Mouse (Mus musculus) lung, embryonic 15.5 days (tissue): ENCODE measurements around the gene Prune2. TPM values are rescaled to one million over a fixed set of nuclear protein-coding genes. Genes with fewer than 3 reads are reported as not detected.
"Not testable (repeated sequence)": the region's sequence is repeated elsewhere in the genome, so short reads cannot be mapped to it uniquely, and the experiment has no call there.

Experiments used
- ATAC-seq: fragments of 200-750 bp; cut with Nextera tagmentation; 2 replicates; pipeline ENCODE4 v1.8.0; 2017; ENCODE audit warnings: moderate number of reproducible peaks, borderline replicate concordance; ENCODE audit not compliant: low FRiP score, low TSS enrichment; ENCODE audit errors: extremely low read depth
- H3K27ac ChIP-seq: fragments of 300-500 bp; sonication (generic); 2 replicates; pipeline ENCODE4 v1.5.1; 2015; ENCODE audit warnings: moderate library complexity, mild to moderate bottlenecking, inconsistent platforms
- H3K27me3 ChIP-seq: fragments of 300-500 bp; sonication (generic); 2 replicates; pipeline ENCODE4 v1.6.1; 2015; ENCODE audit warnings: inconsistent platforms
- H3K36me3 ChIP-seq: fragments of 300-500 bp; sonication (generic); 2 replicates; pipeline ENCODE4 v1.6.1; 2015; ENCODE audit warnings: inconsistent platforms
- H3K4me1 ChIP-seq: fragments of 300-500 bp; sonication (generic); 2 replicates; pipeline ENCODE4 v1.6.1; 2015; ENCODE audit warnings: inconsistent platforms
- H3K4me2 ChIP-seq: fragments of 300-500 bp; sonication (generic); 2 replicates; pipeline ENCODE4 v1.6.1; 2015; ENCODE audit warnings: inconsistent platforms, mild to moderate bottlenecking, moderate library complexity
- H3K4me3 ChIP-seq: fragments of 300-500 bp; sonication (generic); 2 replicates; pipeline ENCODE4 v1.5.1; 2015; ENCODE audit warnings: mild to moderate bottlenecking, inconsistent platforms
- H3K9ac ChIP-seq: fragments of 300-500 bp; sonication (generic); 2 replicates; pipeline ENCODE4 v1.6.1; 2015; ENCODE audit warnings: inconsistent platforms
- H3K9me3 ChIP-seq: fragments of 300-500 bp; sonication (generic); 2 replicates; pipeline ENCODE4 v1.6.1; 2016; ENCODE audit warnings: inconsistent platforms
- WGBS: fragments of 180-500 bp; shearing (Covaris S2); methylation state at CpG from one replicate; pipeline ENCODE4 v1.1.7; 2015; 5-methylcytosine and 5-hydroxymethylcytosine counted together
- polyA plus RNA-seq: library from polyadenylated mRNA; unstranded; fragments of >200 nt; fragmentation: Nextera tagmentation; extraction: Ambion mirVana; gene quantifications from 2 replicates; pipeline ENCODE4 v1.2.1, GENCODE M21; 2015

Prune2 gene
- polyA plus RNA-seq, 1 experiment from 2014 or later: 1.3 TPM

GRCm38 (mm10) chr19:17163511-17163953 lies 207.6 kb downstream of the Prune2 start:
- Histone ChIP-seq H3K9ac (no peak overlapping the region), H3K27ac (no peak overlapping the region), H3K36me3 (no peaks in the 10 kb centered on the region), H3K4me2 (peak overlapping the region; percentile 42), H3K9me3 (no peaks in the 10 kb centered on the region), H3K4me1 (peaks cover 7% of the 10 kb centered on the region; the same call in 1 of the 2 replicates), H3K4me3 (no peak overlapping the region), H3K27me3 (no peaks in the 10 kb centered on the region)
- WGBS: 13% methylated on average over 13 of the region's 13 CpGs
- peak; percentile 59; the same call in 1 of the 2 replicates for ATAC-seq

DNA sequence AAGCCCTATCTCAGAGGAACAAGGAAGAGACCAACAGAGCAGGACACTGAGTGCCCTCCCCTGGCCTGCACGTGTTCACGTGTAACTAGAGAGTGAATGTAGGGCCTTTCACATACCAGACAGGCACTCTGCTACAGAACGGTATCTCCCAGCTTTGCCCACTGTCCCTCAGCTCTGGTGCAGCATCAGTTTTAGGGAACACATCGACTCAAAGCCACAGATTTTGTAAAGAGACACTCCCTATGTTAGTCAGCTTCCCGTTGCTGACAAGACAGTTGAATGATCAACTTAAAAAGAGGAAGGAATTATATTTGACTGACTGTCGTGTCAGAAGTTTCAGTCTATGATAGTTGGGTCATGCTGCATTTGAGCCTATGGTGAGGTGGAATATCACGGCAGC lies 210.4 kb downstream of the Prune2 start:
- H3K4me1 ChIP-seq: peaks cover 3% of the 10 kb centered on the region; the same call in 1 of the 2 replicates
- no peak for ATAC-seq
- no peak overlapping the region for H3K4me2 ChIP-seq
- no peaks in the 10 kb centered on the region for H3K36me3 ChIP-seq
- H3K9me3 ChIP-seq: no peaks in the 10 kb centered on the region
- H3K4me3 ChIP-seq: no peak overlapping the region
- 71% methylated on average over 7 of the region's 7 CpGs for WGBS
- H3K9ac ChIP-seq: no peak overlapping the region
- H3K27ac ChIP-seq: no peak overlapping the region
- no peaks in the 10 kb centered on the region for H3K27me3 ChIP-seq

DNA sequence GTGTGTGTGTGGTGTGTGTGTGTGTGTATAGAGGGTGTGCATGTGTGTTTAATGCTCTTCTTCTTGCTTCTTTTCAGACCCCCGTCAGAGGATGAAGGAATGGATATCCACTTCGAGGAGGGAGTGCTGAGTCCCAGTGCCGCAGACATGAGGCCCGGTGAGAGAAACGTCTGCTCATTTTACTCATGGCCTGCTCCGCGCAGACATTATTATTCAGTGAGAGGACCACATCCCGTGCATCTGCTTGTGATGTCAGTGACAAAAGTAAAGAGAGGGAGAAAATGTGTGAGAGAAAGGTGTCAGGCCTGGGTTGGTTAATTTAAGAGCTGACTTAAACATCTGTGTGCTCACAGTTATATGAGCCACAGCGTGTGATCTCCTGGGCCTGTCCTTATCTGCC lies 212.3 kb downstream of the Prune2 start:
- Histone ChIP-seq H3K9me3 (no peaks in the 10 kb centered on the region), H3K4me3 (no peak overlapping the region), H3K27me3 (no peaks in the 10 kb centered on the region), H3K4me1 (peaks cover 3% of the 10 kb centered on the region; the same call in 1 of the 2 replicates), H3K27ac (no peak overlapping the region), H3K36me3 (no peaks in the 10 kb centered on the region), H3K9ac (no peak overlapping the region), H3K4me2 (no peak overlapping the region)
- WGBS: 69% methylated on average over 9 of the region's 9 CpGs
- ATAC-seq: no peak

- no peaks in the 10 kb centered on the region for H3K27me3 ChIP-seq
- WGBS: 74% methylated on average over 10 of the region's 10 CpGs
- no peak overlapping the region for H3K9ac ChIP-seq
- H3K4me2 ChIP-seq: no peak overlapping the region
- H3K9me3 ChIP-seq: no peaks in the 10 kb centered on the region
- H3K4me1 ChIP-seq: no peaks in the 10 kb centered on the region
- no peaks in the 10 kb centered on the region for H3K36me3 ChIP-seq
- no peak for ATAC-seq
- H3K27ac ChIP-seq: no peak overlapping the region
- no peak overlapping the region for H3K4me3 ChIP-seq
These were observed 213.8 kb downstream of the Prune2 start for GRCm38 (mm10) chr19:17169746-17170145.

GRCm38 (mm10) chr19:17174501-17174900 lies 218.6 kb downstream of the Prune2 start:
- H3K27ac ChIP-seq, H3K4me3 ChIP-seq, H3K4me1 ChIP-seq, H3K36me3 ChIP-seq, H3K4me2 ChIP-seq, H3K9me3 ChIP-seq, H3K27me3 ChIP-seq, H3K9ac ChIP-seq, ATAC-seq: not testable (repeated sequence)
- 81% methylated on average over 2 of the region's 2 CpGs for WGBS

GRCm38 (mm10) chr19:17180506-17180905 lies 224.6 kb downstream of the Prune2 start:
- Histone ChIP-seq H3K4me3 (no peak overlapping the region), H3K36me3 (no peaks in the 10 kb centered on the region), H3K4me1 (no peaks in the 10 kb centered on the region), H3K9ac (no peak overlapping the region), H3K27me3 (no peaks in the 10 kb centered on the region), H3K4me2 (no peak overlapping the region), H3K9me3 (no peaks in the 10 kb centered on the region), H3K27ac (no peak overlapping the region)
- 36% methylated on average over 4 of the region's 4 CpGs for WGBS
- no peak for ATAC-seq

DNA sequence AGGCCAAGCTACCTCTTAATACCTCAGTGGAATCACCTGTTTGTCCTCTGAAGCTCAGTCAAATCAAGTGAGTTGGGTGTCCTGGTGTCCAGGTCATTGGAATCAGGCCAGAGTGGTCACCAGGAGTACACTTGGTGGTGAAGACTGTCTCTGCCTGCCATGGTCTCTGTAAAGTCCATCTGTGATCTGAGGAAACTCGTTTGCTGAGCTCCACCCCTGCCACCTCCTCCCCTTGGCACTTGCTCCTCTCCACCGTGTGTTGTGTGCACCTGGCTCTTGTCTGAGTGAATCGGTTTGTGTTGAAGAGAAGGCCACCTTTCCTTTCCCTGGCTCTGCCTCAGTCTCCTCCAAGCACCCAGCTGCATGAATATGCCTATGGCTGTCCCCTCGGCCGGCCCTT lies 238.8 kb downstream of the Prune2 start:
- no peak overlapping the region for H3K4me2 ChIP-seq
- H3K9ac ChIP-seq: no peak overlapping the region
- WGBS: 72% methylated on average over 5 of the region's 5 CpGs
- no peaks in the 10 kb centered on the region for H3K36me3 ChIP-seq
- no peaks in the 10 kb centered on the region for H3K4me1 ChIP-seq
- no peak overlapping the region for H3K4me3 ChIP-seq
- ATAC-seq: no peak
- no peaks in the 10 kb centered on the region for H3K9me3 ChIP-seq
- H3K27ac ChIP-seq: no peak overlapping the region
- H3K27me3 ChIP-seq: no peaks in the 10 kb centered on the region

GRCm38 (mm10) chr19:17199059-17199458 lies 243.1 kb downstream of the Prune2 start:
- Histone ChIP-seq H3K4me2 (no peak overlapping the region), H3K4me3 (no peak overlapping the region), H3K4me1 (no peaks in the 10 kb centered on the region), H3K27me3 (no peaks in the 10 kb centered on the region), H3K36me3 (no peaks in the 10 kb centered on the region), H3K9ac (no peak overlapping the region), H3K9me3 (no peaks in the 10 kb centered on the region), H3K27ac (no peak overlapping the region)
- 31% methylated on average over 8 of the region's 8 CpGs for WGBS
- no peak for ATAC-seq

DNA sequence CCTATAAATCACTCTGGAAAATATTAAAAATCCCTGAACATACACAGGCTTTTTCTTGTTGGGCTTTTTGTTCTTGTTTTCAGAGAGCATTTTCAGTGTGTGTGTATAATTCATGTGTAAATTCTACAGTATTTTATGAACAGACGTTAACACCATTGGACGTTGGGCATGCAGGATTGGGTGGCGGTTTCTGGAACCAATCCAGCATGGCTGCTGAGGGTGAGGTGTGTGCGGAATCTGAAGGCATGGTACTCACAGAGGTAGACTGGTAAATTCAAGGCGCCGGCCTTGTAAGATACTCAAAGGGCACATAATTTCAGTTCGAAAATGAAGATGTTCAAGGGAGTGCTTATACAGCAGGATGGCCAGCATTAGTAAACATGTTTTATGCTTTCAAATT lies 251.2 kb downstream of the Prune2 start:
- Histone ChIP-seq H3K4me3 (no peak overlapping the region), H3K4me2 (no peak overlapping the region), H3K27ac (no peak overlapping the region), H3K9me3 (no peaks in the 10 kb centered on the region), H3K27me3 (no peaks in the 10 kb centered on the region), H3K9ac (no peak overlapping the region), H3K36me3 (no peaks in the 10 kb centered on the region), H3K4me1 (no peaks in the 10 kb centered on the region)
- ATAC-seq: no peak
- 76% methylated on average over 7 of the region's 7 CpGs for WGBS

- Histone ChIP-seq H3K27ac (no peak overlapping the region), H3K4me1 (no peaks in the 10 kb centered on the region), H3K4me2 (no peak overlapping the region), H3K27me3 (no peaks in the 10 kb centered on the region), H3K9ac (no peak overlapping the region), H3K4me3 (no peak overlapping the region), H3K36me3 (no peaks in the 10 kb centered on the region), H3K9me3 (no peaks in the 10 kb centered on the region)
- ATAC-seq: no peak
- WGBS: 76% methylated on average over 3 of the region's 3 CpGs
These were observed 254.6 kb downstream of the Prune2 start for GRCm38 (mm10) chr19:17210541-17210940.

DNA sequence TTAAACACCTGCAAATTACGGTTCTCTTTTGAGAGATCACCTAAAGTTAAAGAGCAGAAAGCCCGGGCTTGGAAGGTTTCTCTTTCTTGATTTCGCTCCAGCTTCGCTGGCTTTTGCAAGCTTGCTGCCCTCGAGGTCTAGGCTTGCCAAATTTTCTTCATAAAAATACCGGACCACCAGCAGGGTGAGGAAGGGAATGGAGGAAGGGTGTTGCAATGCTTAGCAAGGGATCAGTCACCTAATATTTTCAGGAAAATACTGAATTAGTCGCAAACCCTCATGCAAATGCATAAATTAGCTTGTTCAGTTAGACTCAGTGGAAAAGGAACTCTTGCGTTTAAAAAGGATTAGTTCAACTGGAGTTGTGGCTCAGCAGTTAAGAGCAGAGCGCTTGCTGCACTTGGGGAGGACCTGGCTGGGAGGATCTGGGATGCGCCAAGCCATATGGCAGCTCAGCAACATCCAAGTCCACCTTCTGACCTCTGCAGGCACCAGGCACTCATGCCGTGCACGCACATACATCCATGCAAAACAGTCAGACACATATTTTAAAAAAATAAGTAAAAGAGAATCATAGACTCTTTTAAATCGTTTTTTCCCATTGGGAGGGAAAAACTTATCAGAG lies 259.1 kb downstream of the Prune2 start:
- Histone ChIP-seq H3K4me2 (no peak overlapping the region), H3K36me3 (no peaks in the 10 kb centered on the region), H3K9ac (no peak overlapping the region), H3K27me3 (no peaks in the 10 kb centered on the region), H3K27ac (no peak overlapping the region), H3K4me3 (no peak overlapping the region), H3K9me3 (no peaks in the 10 kb centered on the region), H3K4me1 (no peaks in the 10 kb centered on the region)
- 67% methylated on average over 13 of the region's 13 CpGs for WGBS
- ATAC-seq: no peak

DNA sequence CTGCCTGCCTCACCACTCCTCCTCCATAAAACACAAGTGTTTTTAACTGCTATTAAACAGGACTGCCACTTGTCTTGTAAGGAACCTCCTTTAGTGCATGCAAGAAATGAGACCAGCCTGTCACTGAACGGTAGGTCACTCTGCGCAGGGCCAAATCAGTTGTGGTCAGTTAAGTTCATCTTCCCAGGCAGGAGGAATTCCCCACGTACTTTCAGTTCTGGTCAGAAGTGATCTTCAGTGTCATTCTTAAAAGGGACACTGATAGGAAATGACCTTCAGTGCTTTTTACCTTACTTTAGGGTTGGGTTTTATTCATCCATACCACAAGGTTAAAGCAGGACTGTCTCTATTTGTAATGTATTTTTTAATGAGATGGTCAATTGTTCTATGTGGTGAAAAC lies 262.3 kb downstream of the Prune2 start:
- no peak overlapping the region for H3K27ac ChIP-seq
- no peaks in the 10 kb centered on the region for H3K36me3 ChIP-seq
- no peaks in the 10 kb centered on the region for H3K4me1 ChIP-seq
- no peaks in the 10 kb centered on the region for H3K9me3 ChIP-seq
- H3K4me2 ChIP-seq: no peak overlapping the region
- ATAC-seq: no peak
- no peaks in the 10 kb centered on the region for H3K27me3 ChIP-seq
- H3K9ac ChIP-seq: no peak overlapping the region
- H3K4me3 ChIP-seq: no peak overlapping the region
- WGBS: 80% methylated on average over 3 of the region's 3 CpGs

- H3K36me3 ChIP-seq: no peaks in the 10 kb centered on the region
- ATAC-seq: no peak
- H3K4me2 ChIP-seq: no peak overlapping the region
- no peak overlapping the region for H3K4me3 ChIP-seq
- no peak overlapping the region for H3K27ac ChIP-seq
- no peak overlapping the region for H3K9ac ChIP-seq
- no peaks in the 10 kb centered on the region for H3K9me3 ChIP-seq
- no peaks in the 10 kb centered on the region for H3K27me3 ChIP-seq
- no peaks in the 10 kb centered on the region for H3K4me1 ChIP-seq
- 73% methylated on average over 4 of the region's 4 CpGs for WGBS
These were observed 267.9 kb downstream of the Prune2 start for GRCm38 (mm10) chr19:17223801-17224200.
